Mouse (Mus musculus) embryonic facial prominence, embryonic 14.5 days (tissue): ENCODE data around the gene Commd1. TPM values are rescaled to one million over a fixed set of nuclear protein-coding genes. Genes with fewer than 3 reads are reported as not detected.

Source experiments
- ATAC-seq: fragments of 200-750 bp; cut with Nextera tagmentation; 2 replicates; pipeline ENCODE4 v1.8.0; 2017; ENCODE audit warnings: low read depth, moderate number of reproducible peaks, moderate TSS enrichment
- DNase-seq: peaks from one replicate; pipeline ENCODE4 v3.0.0-alpha.2; 2015; ENCODE audit warnings: low spot score
- H3K27ac ChIP-seq: fragments of 300-500 bp; sonication (generic); replicated peaks from 2 replicates; pipeline ENCODE4 v1.5.1; 2014; ENCODE audit warnings: low read depth, mild to moderate bottlenecking, low read length, moderate library complexity
- H3K27me3 ChIP-seq: fragments of 300-500 bp; sonication (generic); replicated peaks from 2 replicates; pipeline ENCODE4 v1.6.1; 2014; ENCODE audit warnings: low read length; ENCODE audit not compliant: control insufficient read depth, insufficient read depth
- H3K36me3 ChIP-seq: fragments of 300-500 bp; sonication (generic); 2 replicates; pipeline ENCODE4 v1.6.1; 2014; ENCODE audit warnings: low read length, mixed read lengths; ENCODE audit not compliant: control insufficient read depth, insufficient read depth
- H3K4me1 ChIP-seq: fragments of 300-500 bp; sonication (generic); 2 replicates; pipeline ENCODE4 v1.6.1; 2014; ENCODE audit warnings: antibody characterized with exemption, low read length; ENCODE audit not compliant: control insufficient read depth, insufficient read depth
- H3K4me2 ChIP-seq: fragments of 300-500 bp; sonication (generic); 2 replicates; pipeline ENCODE4 v1.6.1; 2014; ENCODE audit warnings: low read depth, mild to moderate bottlenecking, low read length, moderate library complexity, mixed read lengths
- H3K4me3 ChIP-seq: fragments of 300-500 bp; sonication (generic); 2 replicates; pipeline ENCODE4 v1.5.1; 2014; ENCODE audit warnings: low read depth, mild to moderate bottlenecking, low read length
- H3K9ac ChIP-seq: fragments of 300-500 bp; sonication (generic); 2 replicates; pipeline ENCODE4 v1.6.1; 2014; ENCODE audit warnings: low read depth, mild to moderate bottlenecking, low read length, moderate library complexity, mixed read lengths
- H3K9me3 ChIP-seq: fragments of 300-500 bp; sonication (generic); 2 replicates; pipeline ENCODE4 v1.6.1; 2016; ENCODE audit warnings: low read length; ENCODE audit not compliant: control insufficient read depth
- WGBS: fragments of 180-500 bp; shearing (Covaris S2); extraction: QIAGEN DNeasy Blood & Tissue Kit; methylation state at CpG from one replicate; pipeline ENCODE4 v1.1.7; 2014; 5-methylcytosine and 5-hydroxymethylcytosine counted together
- polyA plus RNA-seq: library from polyadenylated mRNA; unstranded; fragments of >200 nt; fragmentation: Nextera tagmentation; extraction: Ambion mirVana; gene quantifications from 2 replicates; pipeline ENCODE4 v1.2.1, GENCODE M21; 2014

Commd1 gene
- polyA plus RNA-seq, 1 experiment from 2014 or later, result 376 TPM

GRCm38 (mm10) chr11:22998308-22998707 is 16.1 kb upstream of the Commd1 start:
- Histone ChIP-seq H3K9me3 (no peaks in the 10 kb centered on the region), H3K9ac (no peak overlapping the region), H3K27ac (no peak overlapping the region), H3K4me3 (no peak overlapping the region), H3K36me3 (peaks cover 95% of the 10 kb centered on the region), H3K4me1 (no peaks in the 10 kb centered on the region), H3K4me2 (no peak overlapping the region), H3K27me3 (no peaks in the 10 kb centered on the region)
- DNase-seq (no peak), ATAC-seq (no peak)
- 84% methylated on average over 1 of the region's 1 CpGs for WGBS

DNA sequence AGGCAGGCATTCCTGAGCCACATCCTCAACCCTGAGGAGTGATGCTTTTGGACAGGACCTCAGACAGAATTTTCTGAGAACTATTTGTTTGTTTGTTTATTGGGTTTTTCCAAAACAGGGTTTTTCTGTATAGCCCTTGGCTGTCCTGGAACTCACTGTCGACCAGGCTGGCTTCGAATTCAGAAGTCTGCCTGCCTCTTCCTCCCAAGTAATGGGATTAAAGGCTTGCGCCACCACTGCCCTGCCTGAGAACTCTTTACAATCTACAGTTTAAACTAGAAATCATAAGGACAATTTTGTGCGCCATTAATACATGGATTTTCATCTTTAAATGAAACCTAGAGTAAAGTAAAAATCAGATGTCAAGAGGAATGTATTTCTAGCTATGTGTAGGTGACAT is 13.3 kb upstream of the Commd1 start:
- Histone ChIP-seq H3K27ac (no peak overlapping the region), H3K36me3 (peaks cover 70% of the 10 kb centered on the region), H3K27me3 (no peaks in the 10 kb centered on the region), H3K4me3 (no peak overlapping the region), H3K4me2 (no peak overlapping the region), H3K4me1 (peaks cover 10% of the 10 kb centered on the region), H3K9me3 (no peaks in the 10 kb centered on the region), H3K9ac (no peak overlapping the region)
- no peak for ATAC-seq
- WGBS, result 91% methylated on average over 4 of the region's 4 CpGs
- DNase-seq, result no peak

- no peaks in the 10 kb centered on the region for H3K27me3 ChIP-seq
- ATAC-seq, result no peak
- no peak overlapping the region for H3K9ac ChIP-seq
- H3K36me3 ChIP-seq, result peaks cover 59% of the 10 kb centered on the region
- DNase-seq, result peak; percentile 32
- no peak overlapping the region for H3K27ac ChIP-seq
- H3K9me3 ChIP-seq, result no peaks in the 10 kb centered on the region
- 81% methylated on average over 2 of the region's 2 CpGs for WGBS
- peaks cover 13% of the 10 kb centered on the region for H3K4me1 ChIP-seq
- H3K4me3 ChIP-seq, result no peak overlapping the region
- no peak overlapping the region for H3K4me2 ChIP-seq
Observed at GRCm38 (mm10) chr11:22994271-22994670, 12.1 kb upstream of the Commd1 start.

DNA sequence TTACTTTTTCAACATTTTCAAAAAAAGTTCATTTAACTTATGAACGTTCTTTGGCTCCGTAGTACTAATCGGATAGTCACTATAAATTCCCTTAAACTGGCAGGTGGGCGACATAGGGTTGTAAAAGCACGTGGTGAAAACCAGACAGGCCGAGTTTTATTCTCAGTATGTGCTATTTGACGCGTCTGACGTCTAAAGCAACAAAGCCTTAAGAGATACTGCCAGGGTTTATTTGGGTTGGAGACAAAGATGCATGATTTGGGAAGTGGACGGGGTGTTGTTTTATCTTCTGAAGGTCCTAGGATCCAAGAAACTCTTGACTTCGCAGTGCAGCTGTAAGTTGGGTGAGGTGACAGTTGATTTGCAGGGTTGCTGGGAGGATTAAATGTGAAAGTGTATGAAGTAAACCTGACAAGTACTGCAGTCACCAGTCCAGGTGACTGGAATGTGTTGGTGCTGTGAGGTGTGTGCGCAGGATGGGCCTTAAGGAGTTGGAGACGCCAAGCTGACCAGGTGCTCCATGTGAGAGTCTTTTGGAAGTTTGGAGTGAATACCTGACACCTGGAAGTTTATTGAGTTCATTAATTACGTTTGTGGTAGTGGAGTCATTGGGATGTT is 9.1 kb upstream of the Commd1 start:
- DNase-seq (no peak), ATAC-seq (no peak)
- no peak overlapping the region for H3K27ac ChIP-seq

GRCm38 (mm10) chr11:22990393-22991126 is 8.4 kb upstream of the Commd1 start, which contains the start of gene Cct4:
TSS of gene Cct4 (plus strand) at chr11:22990519.
- peak within 1 kb of the TSS; percentile 92 for H3K4me3 ChIP-seq

More for the DNA sequence above, 9.1 kb upstream of the Commd1 start:
- Histone ChIP-seq H3K27me3 (no peaks in the 10 kb centered on the region), H3K4me1 (peaks cover 13% of the 10 kb centered on the region), H3K9ac (peak overlapping the region; percentile 94), H3K36me3 (peaks cover 31% of the 10 kb centered on the region), H3K4me2 (peak overlapping the region; percentile 95), H3K9me3 (no peaks in the 10 kb centered on the region), H3K4me3 (peak overlapping the region; percentile 92)
- 8% methylated on average over 14 of the region's 14 CpGs for WGBS

GRCm38 (mm10) chr11:22989786-22990185 is 7.6 kb upstream of the Commd1 start:
- Histone ChIP-seq H3K9me3 (no peaks in the 10 kb centered on the region), H3K4me2 (peak overlapping the region; percentile 95), H3K9ac (peak overlapping the region; percentile 94), H3K36me3 (peaks cover 16% of the 10 kb centered on the region), H3K4me3 (peak overlapping the region; percentile 92), H3K27ac (peak overlapping the region; percentile 93), H3K27me3 (no peaks in the 10 kb centered on the region), H3K4me1 (peaks cover 13% of the 10 kb centered on the region)
- WGBS, result 59% methylated on average over 1 of the region's 1 CpGs
- no peak for ATAC-seq
- DNase-seq, result no peak

More at GRCm38 (mm10) chr11:22990393-22991126, 8.4 kb upstream of the Commd1 start, which contains the start of gene Cct4:
- WGBS, result 0% methylated on average over 32 of the region's 66 CpGs
- Histone ChIP-seq H3K27me3 (no peaks in the 10 kb centered on the region), H3K27ac (peak within 1 kb of the TSS; percentile 93), H3K4me1 (peaks cover 13% of the 10 kb centered on the region), H3K9me3 (no peaks in the 10 kb centered on the region), H3K9ac (peak within 1 kb of the TSS; percentile 94), H3K4me2 (peak within 1 kb of the TSS; percentile 95), H3K36me3 (peaks cover 24% of the 10 kb centered on the region)
- peak; percentile 96 for DNase-seq
- peak; percentile 99 for ATAC-seq

- no peak overlapping the region for H3K27ac ChIP-seq
- no peak overlapping the region for H3K9ac ChIP-seq
- H3K4me2 ChIP-seq, result no peak overlapping the region
- H3K9me3 ChIP-seq, result no peaks in the 10 kb centered on the region
- DNase-seq, result peak; percentile 75
- ATAC-seq, result no peak
- H3K4me3 ChIP-seq, result no peak overlapping the region
- 45% methylated on average over 2 of the region's 2 CpGs for WGBS
- H3K36me3 ChIP-seq, result no peaks in the 10 kb centered on the region
- H3K27me3 ChIP-seq, result no peaks in the 10 kb centered on the region
- peaks cover 13% of the 10 kb centered on the region for H3K4me1 ChIP-seq
Observed at GRCm38 (mm10) chr11:22987357-22987756, 5.2 kb upstream of the Commd1 start.

- no peak overlapping the region for H3K9ac ChIP-seq
- no peaks in the 10 kb centered on the region for H3K9me3 ChIP-seq
- H3K36me3 ChIP-seq, result no peaks in the 10 kb centered on the region
- DNase-seq (no peak), ATAC-seq (no peak)
- no peaks in the 10 kb centered on the region for H3K27me3 ChIP-seq
- no peak overlapping the region for H3K4me2 ChIP-seq
- H3K27ac ChIP-seq, result no peak overlapping the region
- WGBS, result 79% methylated on average over 3 of the region's 3 CpGs
- no peak overlapping the region for H3K4me3 ChIP-seq
- H3K4me1 ChIP-seq, result peaks cover 12% of the 10 kb centered on the region
Observed at GRCm38 (mm10) chr11:22985510-22985909, 3.3 kb upstream of the Commd1 start.
